ENCODE assay signal across 8 mouse cellular contexts in genomic region chr13:83744981-83745555, GRCm38 (mm10).
DNase-seq lines count a peak whose midpoint lies in the region; ATAC-seq and TF ChIP-seq lines count a peak whose summit lies in the region.

No protein-coding gene starts in this region.

- H3K4me1 ChIP-seq in megakaryocyte, embryonic 14.5 days = peaks cover 7% of the 10 kb centered on the region
- peaks cover 16% of the 10 kb centered on the region for H3K4me1 ChIP-seq in midbrain, embryonic 11.5 days (ENCODE audit: control insufficient read depth, insufficient read depth, low read length)
- H3K4me1 ChIP-seq in stomach, postnatal 0 days (replicated peaks; ENCODE audit: control insufficient read depth, insufficient read depth) = no peaks in the 10 kb centered on the region

- WGBS in midbrain, embryonic 11.5 days = under 1% methylated on average over 38 of the region's 38 CpGs
- WGBS in stomach, postnatal 0 days = under 1% methylated on average over 33 of the region's 38 CpGs

- H3K27me3 ChIP-seq in megakaryocyte, embryonic 14.5 days (replicated peaks) = peaks cover 33% of the 10 kb centered on the region
- H3K27me3 ChIP-seq in midbrain, embryonic 11.5 days (ENCODE audit: control insufficient read depth, insufficient read depth, low read length) = no peaks in the 10 kb centered on the region
- H3K27me3 ChIP-seq in stomach, postnatal 0 days (ENCODE audit: control insufficient read depth, insufficient read depth, low read length) = peaks cover 4% of the 10 kb centered on the region; the same call in 1 of the 2 replicates

- peak overlapping the region; percentile 90 for H3K4me3 ChIP-seq in megakaryocyte, embryonic 14.5 days (replicated peaks)
- H3K4me3 ChIP-seq in midbrain, embryonic 11.5 days (ENCODE audit: low read depth, low read length) = peak overlapping the region; percentile 25
- peak overlapping the region; percentile 35 for H3K4me3 ChIP-seq in stomach, postnatal 0 days (ENCODE audit: low read depth, low read length)

- H3K27ac ChIP-seq in midbrain, embryonic 11.5 days (ENCODE audit: low read depth, low read length) = peak overlapping the region; percentile 95
- no peak overlapping the region for H3K27ac ChIP-seq in stomach, postnatal 0 days (replicated peaks)

- DNase-seq in embryo, embryonic 11 days = peak; percentile 94
- DNase-seq in heart, postnatal 4 days = peak; percentile 55
- peak; percentile 96 for DNase-seq in layer of hippocampus, adult 9-11 months
- DNase-seq in midbrain, embryonic 11.5 days (ENCODE audit: low spot score, missing footprints) = peak; percentile 98
- peak; percentile 51 for DNase-seq in stomach, postnatal 0 days (ENCODE audit: low spot score)

- TF ChIP-seq CTCF in stomach, postnatal 0 days (IDR thresholded peaks at IDR 0.05; ENCODE audit: low read depth) = no peak

- peak overlapping the region; percentile 41 for H3K4me2 ChIP-seq in midbrain, embryonic 11.5 days
- peak overlapping the region; percentile 67 for H3K4me2 ChIP-seq in stomach, postnatal 0 days (replicated peaks; ENCODE audit: low read depth)

- H3K9me3 ChIP-seq in megakaryocyte, embryonic 14.5 days = no peaks in the 10 kb centered on the region
- no peaks in the 10 kb centered on the region for H3K9me3 ChIP-seq in midbrain, embryonic 11.5 days (ENCODE audit: control insufficient read depth, low read length)
- H3K9me3 ChIP-seq in stomach, postnatal 0 days (ENCODE audit: control insufficient read depth, low read length) = no peaks in the 10 kb centered on the region

- TF ChIP-seq EP300 in stomach, postnatal 0 days (optimal IDR thresholded peaks at IDR 0.05) = no peak

- H3K9ac ChIP-seq in midbrain, embryonic 11.5 days (ENCODE audit: low read length) = peak overlapping the region; percentile 70
- H3K9ac ChIP-seq in stomach, postnatal 0 days (ENCODE audit: low read length) = peak overlapping the region; percentile 8; the same call in 1 of the 2 replicates

- ATAC-seq in megakaryocyte, adult 5-6 weeks (ENCODE audit: poor library complexity, severe bottlenecking) = no peak
- peak; percentile 89 for ATAC-seq in midbrain, embryonic 11.5 days (ENCODE audit: low FRiP score)
- peak; percentile 77 for ATAC-seq in stomach, postnatal 0 days (ENCODE audit: low FRiP score, low TSS enrichment)
- ATAC-seq in erythroid progenitor cell, adult 5-6 weeks (replicated peaks; ENCODE audit: low FRiP score, poor library complexity, severe bottlenecking) = no peak

- H3K36me3 ChIP-seq in megakaryocyte, embryonic 14.5 days (replicated peaks; ENCODE audit: low read length) = no peaks in the 10 kb centered on the region
- H3K36me3 ChIP-seq in midbrain, embryonic 11.5 days (ENCODE audit: control insufficient read depth, insufficient read depth, low read length) = no peaks in the 10 kb centered on the region
- H3K36me3 ChIP-seq in stomach, postnatal 0 days (ENCODE audit: control insufficient read depth, insufficient read depth, low read length) = no peaks in the 10 kb centered on the region

Comparison
In these comparisons a context has a peak if more than half of its experiments do, and no peak if none do; other contexts are left out.
1. H3K4me3 ChIP-seq: peak in every context shown above with its lines; median percentile 90 in megakaryocyte, embryonic 14.5 days; 35 in stomach, postnatal 0 days; 25 in midbrain, embryonic 11.5 days.
2. ATAC-seq: peak in midbrain, embryonic 11.5 days (single experiment) and stomach, postnatal 0 days (single experiment); none in megakaryocyte, adult 5-6 weeks (single experiment) and erythroid progenitor cell, adult 5-6 weeks (single experiment).
3. Peak in every context shown above with its lines, with median percentiles within 50 percentile points of each other: DNase-seq.